Mouse (Mus musculus): Measurements from ENCODE around the gene 1110059G10Rik. TPM values are rescaled to one million over a fixed set of nuclear protein-coding genes. Genes with fewer than 3 reads are reported as not detected.

Gene 1110059G10Rik
- 33.2 and 34.5 TPM in 2 replicates for polyA plus RNA-seq (2014; fragmentation: Nextera tagmentation; extraction: Ambion mirVana)

DNA sequence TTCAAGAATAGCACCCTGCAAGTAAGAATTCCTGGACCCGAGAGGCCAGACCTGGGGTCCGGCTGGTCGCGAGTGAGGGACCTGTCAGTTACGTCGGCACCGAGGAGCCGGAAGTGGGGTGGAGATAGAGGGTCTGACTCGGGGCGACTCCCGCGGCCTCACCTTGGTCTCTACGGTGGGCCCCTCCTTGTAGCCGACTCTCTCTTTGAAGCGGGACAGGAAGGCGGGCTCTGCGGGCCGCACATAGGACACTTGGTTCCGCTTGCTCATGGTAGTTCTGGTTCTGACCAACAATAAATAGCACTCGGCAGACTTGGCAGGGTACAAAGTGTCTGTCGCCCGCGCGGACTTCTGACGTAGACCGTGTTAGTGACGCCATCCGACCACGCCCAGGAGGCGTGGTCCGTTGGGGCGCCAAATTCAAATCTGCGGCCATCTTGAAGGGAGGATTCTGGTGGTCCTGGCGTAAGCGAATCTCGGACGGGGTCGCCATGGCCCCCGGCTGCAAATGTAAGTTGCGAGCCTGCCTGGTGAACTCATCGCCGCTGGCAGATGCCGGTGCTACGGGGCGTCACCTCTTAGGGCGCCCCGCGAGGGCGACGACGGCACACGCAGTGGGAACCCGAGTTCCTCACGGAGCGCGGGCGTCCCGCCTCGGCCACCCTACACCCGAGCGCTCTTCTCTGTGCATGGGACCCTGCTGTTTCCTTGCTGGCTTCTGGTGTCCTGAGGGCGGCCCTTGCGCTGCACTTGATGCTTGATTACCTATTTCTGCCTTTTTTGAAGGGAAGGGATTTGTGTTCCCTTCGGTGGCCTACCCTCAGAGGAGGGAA lies at the start of gene 1110059G10Rik, which contains the start of gene Kif15:
Gene 1110059G10Rik, minus strand, starts transcription at position 358 of the 833 bp plus-strand sequence.
Gene Kif15, plus strand, starts transcription at position 404 of the 833 bp plus-strand sequence.
- H3K4me2 ChIP-seq (ENCODE audit: low read depth, low read length): peak within 1 kb of the TSS; percentile 90
- peak within 1 kb of the TSS; percentile 62 for H3K4me3 ChIP-seq (ENCODE audit: low read depth, low read length)
- peak within 1 kb of the TSS; percentile 64 for H3K9ac ChIP-seq (replicated peaks; ENCODE audit: low read depth, low read length)
- ATAC-seq (ENCODE audit: low read depth): peak; percentile 96
- H3K36me3 ChIP-seq (ENCODE audit: control insufficient read depth, insufficient read depth, low read length): peaks cover 8% of the 10 kb centered on the region; the same call in 1 of the 2 replicates
- peaks cover 9% of the 10 kb centered on the region; the same call in 1 of the 2 replicates for H3K4me1 ChIP-seq (ENCODE audit: control insufficient read depth, insufficient read depth, low read length)
- H3K27ac ChIP-seq (ENCODE audit: low read depth, low read length): peak within 1 kb of the TSS; percentile 55
- H3K9me3 ChIP-seq (ENCODE audit: control insufficient read depth, low read length): no peaks in the 10 kb centered on the region
- WGBS: under 1% methylated on average over 64 of the region's 64 CpGs
- no peaks in the 10 kb centered on the region for H3K27me3 ChIP-seq (ENCODE audit: control insufficient read depth, insufficient read depth, low read length)

DNA sequence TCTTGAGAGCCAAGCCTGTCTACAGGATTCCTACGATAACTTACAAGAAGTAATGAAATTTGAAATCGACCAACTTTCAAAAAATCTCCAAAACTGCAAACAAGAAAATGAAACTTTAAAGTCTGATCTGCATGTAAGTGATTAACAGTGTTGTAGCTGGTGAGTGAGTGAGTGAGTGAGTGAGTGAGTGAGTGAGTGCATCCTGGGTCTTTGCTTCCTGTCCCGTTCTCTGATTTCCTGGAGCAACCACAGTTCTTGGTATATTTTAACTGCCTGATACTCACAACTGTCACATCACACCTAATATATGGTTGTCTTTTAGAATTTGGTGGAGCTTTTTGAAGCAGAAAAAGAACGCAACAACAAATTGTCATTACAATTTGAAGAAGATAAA lies 48.4 kb upstream of the 1110059G10Rik start:
- Histone ChIP-seq H3K4me3 (ENCODE audit: low read depth, low read length) (no peak overlapping the region), H3K27me3 (ENCODE audit: control insufficient read depth, insufficient read depth, low read length) (no peaks in the 10 kb centered on the region), H3K36me3 (ENCODE audit: control insufficient read depth, insufficient read depth, low read length) (no peaks in the 10 kb centered on the region), H3K4me1 (ENCODE audit: control insufficient read depth, insufficient read depth, low read length) (no peaks in the 10 kb centered on the region), H3K9ac (replicated peaks; ENCODE audit: low read depth, low read length) (no peak overlapping the region), H3K4me2 (ENCODE audit: low read depth, low read length) (no peak overlapping the region), H3K27ac (ENCODE audit: low read depth, low read length) (no peak overlapping the region), H3K9me3 (ENCODE audit: control insufficient read depth, low read length) (no peaks in the 10 kb centered on the region)
- ATAC-seq (ENCODE audit: low read depth): no peak
- WGBS: 97% methylated on average over 4 of the region's 4 CpGs

DNA sequence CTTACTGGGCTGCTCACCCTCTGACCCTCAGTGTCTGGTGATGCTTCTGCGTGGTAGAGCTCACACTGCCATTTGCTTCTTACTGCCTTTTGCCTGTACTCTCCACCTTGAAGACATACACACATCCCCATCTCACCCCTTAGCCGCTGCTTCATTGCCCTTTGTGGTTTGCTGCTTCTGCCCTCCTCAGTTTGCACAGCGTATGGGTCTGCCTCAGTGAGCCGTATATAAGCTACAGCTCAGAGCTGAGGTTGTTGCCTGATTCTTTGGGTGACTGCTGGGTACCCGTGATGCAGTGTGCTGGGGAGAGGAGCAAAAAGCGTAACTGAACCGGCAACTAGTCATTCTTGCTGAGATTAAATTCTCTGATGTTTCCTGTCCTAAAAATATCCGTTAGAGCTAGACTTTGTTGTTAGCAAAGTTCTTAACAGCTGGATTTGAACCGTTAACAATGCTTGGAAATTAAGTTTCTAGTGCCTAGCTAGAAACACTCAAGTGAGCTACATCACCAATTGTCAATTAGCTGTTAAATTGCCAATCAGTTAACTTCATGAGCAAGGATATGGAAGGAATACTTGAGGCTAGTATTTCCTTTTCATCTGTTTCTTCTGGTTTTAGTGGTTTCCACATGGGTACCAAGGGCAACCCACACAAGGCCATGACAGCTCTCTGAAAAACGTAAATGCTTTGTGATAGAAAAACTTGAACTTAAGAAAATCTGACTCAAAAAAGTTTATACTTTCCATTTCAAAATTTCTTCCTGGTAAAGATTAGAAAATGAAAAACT lies 47.8 kb upstream of the 1110059G10Rik start:
- Histone ChIP-seq H3K4me1 (ENCODE audit: control insufficient read depth, insufficient read depth, low read length) (no peaks in the 10 kb centered on the region), H3K4me2 (ENCODE audit: low read depth, low read length) (no peak overlapping the region), H3K9ac (replicated peaks; ENCODE audit: low read depth, low read length) (no peak overlapping the region), H3K9me3 (ENCODE audit: control insufficient read depth, low read length) (no peaks in the 10 kb centered on the region), H3K27ac (ENCODE audit: low read depth, low read length) (no peak overlapping the region), H3K4me3 (ENCODE audit: low read depth, low read length) (no peak overlapping the region), H3K27me3 (ENCODE audit: control insufficient read depth, insufficient read depth, low read length) (no peaks in the 10 kb centered on the region), H3K36me3 (ENCODE audit: control insufficient read depth, insufficient read depth, low read length) (no peaks in the 10 kb centered on the region)
- no peak for ATAC-seq (ENCODE audit: low read depth)
- 96% methylated on average over 10 of the region's 10 CpGs for WGBS

DNA sequence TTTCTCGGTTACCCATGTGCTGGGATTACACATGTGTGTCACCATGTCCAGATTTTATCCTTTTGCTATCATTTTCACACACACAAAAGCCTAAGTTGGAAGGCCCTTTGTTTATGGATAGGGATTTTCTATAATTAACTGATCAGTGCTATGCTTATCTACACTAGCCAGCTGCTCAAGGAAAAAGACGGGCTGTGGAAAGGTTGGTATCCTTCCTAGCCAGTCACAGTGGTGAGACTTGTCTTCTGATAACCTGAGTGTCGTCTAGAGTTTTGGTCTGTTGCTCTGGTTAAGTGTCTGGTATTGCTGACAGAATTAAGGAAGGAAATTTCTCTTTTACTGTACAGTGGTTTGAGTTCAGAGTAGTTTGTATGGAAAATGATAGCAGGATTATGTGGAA lies 21.9 kb downstream of the 1110059G10Rik start:
- Histone ChIP-seq H3K27me3 (ENCODE audit: control insufficient read depth, insufficient read depth, low read length) (no peaks in the 10 kb centered on the region), H3K4me1 (ENCODE audit: control insufficient read depth, insufficient read depth, low read length) (0 out of 2 replicates have a peak, but pooled peaks cover under 1% of the 10 kb centered on the region), H3K4me2 (ENCODE audit: low read depth, low read length) (no peak overlapping the region), H3K9me3 (ENCODE audit: control insufficient read depth, low read length) (no peaks in the 10 kb centered on the region), H3K36me3 (ENCODE audit: control insufficient read depth, insufficient read depth, low read length) (peaks cover 64% of the 10 kb centered on the region), H3K4me3 (ENCODE audit: low read depth, low read length) (no peak overlapping the region), H3K9ac (replicated peaks; ENCODE audit: low read depth, low read length) (no peak overlapping the region), H3K27ac (ENCODE audit: low read depth, low read length) (no peak overlapping the region)
- no peak for ATAC-seq (ENCODE audit: low read depth)
- 99% methylated on average over 3 of the region's 3 CpGs for WGBS

DNA sequence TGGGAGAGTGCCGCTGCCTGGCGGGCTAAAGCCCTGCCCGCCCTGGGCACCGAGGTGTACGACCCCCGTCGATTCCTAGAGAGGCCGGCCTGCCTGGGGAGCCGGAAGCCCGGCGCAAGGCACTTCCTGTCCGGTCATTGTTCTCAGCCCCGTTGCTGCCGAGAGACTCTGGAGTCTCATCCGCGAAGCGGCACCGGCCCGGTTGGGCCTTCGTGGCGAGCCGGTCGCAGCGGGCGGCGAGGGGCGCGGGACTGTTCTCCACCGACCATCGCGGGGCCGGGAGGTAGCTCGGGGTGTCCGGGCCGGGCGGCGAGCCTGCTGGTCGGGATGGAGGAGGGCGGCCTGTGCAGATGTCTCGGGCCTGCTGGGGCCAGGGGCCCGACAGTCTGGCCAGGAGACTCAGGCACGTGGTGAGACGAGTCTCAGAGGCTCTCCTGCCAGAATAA lies 27.8 kb downstream of the 1110059G10Rik start, which contains the start of gene Zfp105:
Gene Zfp105, plus strand, starts transcription at position 137 of the 446 bp plus-strand sequence.
- ATAC-seq (ENCODE audit: low read depth): peak; percentile 99
- Histone ChIP-seq H3K9ac (replicated peaks; ENCODE audit: low read depth, low read length) (peak within 1 kb of the TSS; percentile 80), H3K27me3 (ENCODE audit: control insufficient read depth, insufficient read depth, low read length) (no peaks in the 10 kb centered on the region), H3K4me1 (ENCODE audit: control insufficient read depth, insufficient read depth, low read length) (0 out of 2 replicates have a peak, but pooled peaks cover 7% of the 10 kb centered on the region), H3K4me2 (ENCODE audit: low read depth, low read length) (peak within 1 kb of the TSS; percentile 52), H3K4me3 (ENCODE audit: low read depth, low read length) (peak within 1 kb of the TSS; percentile 63), H3K36me3 (ENCODE audit: control insufficient read depth, insufficient read depth, low read length) (peaks cover 29% of the 10 kb centered on the region), H3K9me3 (ENCODE audit: control insufficient read depth, low read length) (no peaks in the 10 kb centered on the region), H3K27ac (ENCODE audit: low read depth, low read length) (peak within 1 kb of the TSS; percentile 61)
- under 1% methylated on average over 34 of the region's 43 CpGs for WGBS

DNA sequence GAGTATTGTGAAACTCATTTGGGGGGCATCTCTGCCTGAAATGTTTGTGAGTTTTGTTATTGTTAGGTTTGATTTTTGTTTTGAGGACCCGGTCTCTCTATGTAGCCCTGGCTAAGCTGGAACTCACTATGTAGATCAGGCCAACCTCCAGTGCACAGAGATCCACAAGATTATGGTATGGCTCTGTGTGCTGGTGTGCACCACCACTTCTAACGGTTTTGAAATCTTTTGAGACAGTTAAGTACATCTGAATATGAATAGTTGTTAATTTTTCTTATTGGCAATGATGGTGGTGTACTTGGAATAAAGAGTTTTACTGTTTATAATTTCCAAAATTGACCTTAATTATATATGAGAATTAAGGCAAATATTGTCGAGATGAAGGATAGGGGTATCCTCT lies 28.4 kb downstream of the 1110059G10Rik start:
- no peak for ATAC-seq (ENCODE audit: low read depth)
- Histone ChIP-seq H3K9me3 (ENCODE audit: control insufficient read depth, low read length) (no peaks in the 10 kb centered on the region), H3K36me3 (ENCODE audit: control insufficient read depth, insufficient read depth, low read length) (peaks cover 24% of the 10 kb centered on the region), H3K4me1 (ENCODE audit: control insufficient read depth, insufficient read depth, low read length) (0 out of 2 replicates have a peak, but pooled peaks cover 7% of the 10 kb centered on the region), H3K4me3 (ENCODE audit: low read depth, low read length) (peak overlapping the region; percentile 63), H3K27ac (ENCODE audit: low read depth, low read length) (no peak overlapping the region), H3K27me3 (ENCODE audit: control insufficient read depth, insufficient read depth, low read length) (no peaks in the 10 kb centered on the region), H3K9ac (replicated peaks; ENCODE audit: low read depth, low read length) (peak overlapping the region; percentile 80; the same call in 1 of the 2 replicates), H3K4me2 (ENCODE audit: low read depth, low read length) (peak overlapping the region; percentile 52)
- 16% methylated on average over 3 of the region's 3 CpGs for WGBS

DNA sequence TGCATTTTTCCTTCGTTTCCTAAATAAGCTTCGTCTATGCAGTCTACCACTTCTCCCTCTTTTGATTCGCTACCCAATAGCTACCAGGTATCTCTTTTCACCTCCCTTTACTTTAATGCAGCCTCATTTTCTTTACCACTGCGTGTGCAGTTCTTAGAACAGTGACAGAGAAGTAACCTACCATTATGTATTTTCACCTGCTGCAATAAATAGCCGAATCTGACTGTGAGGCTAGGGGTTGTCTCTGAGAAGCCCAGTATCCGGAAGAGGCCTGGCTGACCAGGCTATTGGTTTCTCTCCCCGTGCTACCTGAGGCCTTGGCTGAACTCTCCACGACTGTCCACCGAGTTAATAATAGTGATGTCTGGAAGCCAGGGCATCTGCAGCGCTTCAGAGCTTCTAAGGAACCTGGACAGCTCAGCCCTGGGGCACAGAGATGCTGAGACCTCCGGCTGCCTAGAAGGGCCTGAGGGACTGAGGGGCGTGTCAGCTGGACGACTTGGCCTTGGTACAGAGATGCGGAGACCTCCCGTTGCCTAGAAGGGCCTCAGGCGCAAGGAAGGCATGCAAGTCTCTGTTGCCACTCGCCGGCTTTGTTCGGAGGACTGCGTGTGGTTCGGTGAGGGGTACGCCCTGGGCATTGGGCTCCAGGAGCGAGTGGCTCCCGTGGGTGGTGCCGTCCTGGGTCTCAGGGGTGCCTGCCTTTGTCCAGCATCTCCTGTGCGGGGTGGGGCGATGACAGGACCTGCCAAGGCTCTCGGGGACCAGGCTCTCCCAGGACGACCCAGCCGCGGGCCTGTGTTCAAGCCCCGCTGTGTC lies 47.9 kb downstream of the 1110059G10Rik start:
- H3K27me3 ChIP-seq (ENCODE audit: control insufficient read depth, insufficient read depth, low read length): no peaks in the 10 kb centered on the region
- peak overlapping the region; percentile 39 for H3K4me3 ChIP-seq (ENCODE audit: low read depth, low read length)
- no peaks in the 10 kb centered on the region for H3K36me3 ChIP-seq (ENCODE audit: control insufficient read depth, insufficient read depth, low read length)
- H3K9me3 ChIP-seq (ENCODE audit: control insufficient read depth, low read length): no peaks in the 10 kb centered on the region
- peak overlapping the region; percentile 72 for H3K9ac ChIP-seq (replicated peaks; ENCODE audit: low read depth, low read length)
- 14% methylated on average over 32 of the region's 32 CpGs for WGBS
- peak overlapping the region; percentile 50 for H3K27ac ChIP-seq (ENCODE audit: low read depth, low read length)
- no peaks in the 10 kb centered on the region for H3K4me1 ChIP-seq (ENCODE audit: control insufficient read depth, insufficient read depth, low read length)
- peak overlapping the region; percentile 56 for H3K4me2 ChIP-seq (ENCODE audit: low read depth, low read length)
- ATAC-seq (ENCODE audit: low read depth): peak; percentile 97

DNA sequence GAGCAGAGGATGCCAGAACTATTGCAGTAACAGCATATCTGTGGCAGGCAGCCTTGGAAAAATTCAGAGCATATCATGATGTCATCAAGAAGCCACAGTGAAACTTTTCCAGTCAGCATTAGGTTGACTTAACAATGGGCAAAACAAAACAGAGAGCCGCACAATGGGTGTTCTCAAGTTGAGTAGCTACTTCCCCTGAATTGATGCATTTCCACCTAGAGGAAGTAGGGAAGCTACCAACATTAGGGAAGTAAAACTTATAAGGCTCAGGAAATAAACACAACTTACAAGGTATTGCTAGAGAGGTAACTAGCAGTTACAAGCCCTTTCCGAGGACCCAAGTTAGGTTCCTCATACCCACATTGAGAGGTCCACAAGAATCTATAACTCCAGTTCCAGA lies 49.8 kb downstream of the 1110059G10Rik start:
- 93% methylated on average over 2 of the region's 2 CpGs for WGBS
- Histone ChIP-seq H3K36me3 (ENCODE audit: control insufficient read depth, insufficient read depth, low read length) (no peaks in the 10 kb centered on the region; the same call in 1 of the 2 replicates), H3K9me3 (ENCODE audit: control insufficient read depth, low read length) (peaks cover under 1% of the 10 kb centered on the region; the same call in 1 of the 2 replicates)

More for the DNA sequence above, 49.8 kb downstream of the 1110059G10Rik start:
- H3K27ac ChIP-seq (ENCODE audit: low read depth, low read length): no peak overlapping the region
- H3K27me3 ChIP-seq (ENCODE audit: control insufficient read depth, insufficient read depth, low read length): no peaks in the 10 kb centered on the region
- H3K4me3 ChIP-seq (ENCODE audit: low read depth, low read length): no peak overlapping the region
- no peaks in the 10 kb centered on the region for H3K4me1 ChIP-seq (ENCODE audit: control insufficient read depth, insufficient read depth, low read length)
- H3K4me2 ChIP-seq (ENCODE audit: low read depth, low read length): no peak overlapping the region
- H3K9ac ChIP-seq (replicated peaks; ENCODE audit: low read depth, low read length): no peak overlapping the region
- no peak for ATAC-seq (ENCODE audit: low read depth)
